Mouse (Mus musculus): Measurements from ENCODE around the gene Cog5. TPM values are rescaled to one million over a fixed set of nuclear protein-coding genes. Genes with fewer than 3 reads are reported as not detected.
A peak's percentile ranks its signal among the peaks of the same experiment; 100 is the strongest.

Gene Cog5
- polyA plus RNA-seq, 1 experiment from 2014 or later: 27.2 TPM

- 88% methylated on average over 4 of the region's 4 CpGs for WGBS
- no peak overlapping the region for H3K4me3 ChIP-seq
- no peak overlapping the region for H3K4me2 ChIP-seq (replicated peaks)
- H3K27ac ChIP-seq (replicated peaks): no peak overlapping the region
- 0 out of 2 replicates have a peak, but pooled peaks cover 5% of the 10 kb centered on the region for H3K4me1 ChIP-seq
- no peaks in the 10 kb centered on the region for H3K27me3 ChIP-seq
- H3K9me3 ChIP-seq: no peaks in the 10 kb centered on the region
- no peak for ATAC-seq (replicated peaks)
- H3K9ac ChIP-seq (replicated peaks): no peak overlapping the region
- H3K36me3 ChIP-seq: peaks cover 2% of the 10 kb centered on the region; the same call in 1 of the 2 replicates
Measured at GRCm38 (mm10) chr12:31955843-31956242, 301.2 kb downstream of the Cog5 start.

- peaks cover 18% of the 10 kb centered on the region for H3K4me1 ChIP-seq
- H3K36me3 ChIP-seq: peaks cover 5% of the 10 kb centered on the region; the same call in 1 of the 2 replicates
- no peak overlapping the region for H3K9ac ChIP-seq (replicated peaks)
- 79% methylated on average over 6 of the region's 6 CpGs for WGBS
- no peak overlapping the region for H3K4me3 ChIP-seq
- H3K9me3 ChIP-seq: no peaks in the 10 kb centered on the region
- H3K4me2 ChIP-seq (replicated peaks): no peak overlapping the region
- no peaks in the 10 kb centered on the region for H3K27me3 ChIP-seq
- peak; percentile 14; the same call in 1 of the 2 replicates for ATAC-seq (replicated peaks)
- H3K27ac ChIP-seq (replicated peaks): peak overlapping the region; percentile 36; the same call in 1 of the 2 replicates
Measured at GRCm38 (mm10) chr12:31964074-31964473, 309.4 kb downstream of the Cog5 start.

GRCm38 (mm10) chr12:31965517-31966212, 311.0 kb downstream of the Cog5 start:
- H3K36me3 ChIP-seq: peaks cover 5% of the 10 kb centered on the region; the same call in 1 of the 2 replicates
- H3K9ac ChIP-seq (replicated peaks): no peak overlapping the region
- no peak overlapping the region for H3K4me2 ChIP-seq (replicated peaks)
- peak overlapping the region; percentile 58 for H3K27ac ChIP-seq (replicated peaks)
- H3K4me3 ChIP-seq: no peak overlapping the region
- H3K27me3 ChIP-seq: no peaks in the 10 kb centered on the region
- ATAC-seq (replicated peaks): peak; percentile 55; the same call in 1 of the 2 replicates
- 73% methylated on average over 12 of the region's 12 CpGs for WGBS
- H3K4me1 ChIP-seq: peaks cover 18% of the 10 kb centered on the region
- H3K9me3 ChIP-seq: no peaks in the 10 kb centered on the region

- Histone ChIP-seq H3K27ac (replicated peaks) (peak overlapping the region; percentile 58; the same call in 1 of the 2 replicates), H3K9ac (replicated peaks) (no peak overlapping the region), H3K9me3 (no peaks in the 10 kb centered on the region), H3K4me1 (peaks cover 18% of the 10 kb centered on the region), H3K4me2 (replicated peaks) (no peak overlapping the region), H3K36me3 (peaks cover 5% of the 10 kb centered on the region; the same call in 1 of the 2 replicates), H3K27me3 (no peaks in the 10 kb centered on the region), H3K4me3 (no peak overlapping the region)
- no peak for ATAC-seq (replicated peaks)
- 83% methylated on average over 4 of the region's 4 CpGs for WGBS
Measured at GRCm38 (mm10) chr12:31966405-31966804, 311.7 kb downstream of the Cog5 start.

- Histone ChIP-seq H3K36me3 (peaks cover 5% of the 10 kb centered on the region; the same call in 1 of the 2 replicates), H3K4me1 (peaks cover 18% of the 10 kb centered on the region), H3K27ac (replicated peaks) (no peak overlapping the region), H3K27me3 (no peaks in the 10 kb centered on the region), H3K9me3 (no peaks in the 10 kb centered on the region), H3K4me2 (replicated peaks) (no peak overlapping the region), H3K4me3 (no peak overlapping the region), H3K9ac (replicated peaks) (no peak overlapping the region)
- 7% methylated on average over 2 of the region's 2 CpGs for WGBS
- ATAC-seq (replicated peaks): peak; percentile 22; the same call in 1 of the 2 replicates
Measured at GRCm38 (mm10) chr12:31967536-31967935, 312.9 kb downstream of the Cog5 start.

GRCm38 (mm10) chr12:31969111-31969510, 314.4 kb downstream of the Cog5 start:
- WGBS: 4% methylated on average over 1 of the region's 1 CpGs
- Histone ChIP-seq H3K4me2 (replicated peaks) (no peak overlapping the region), H3K4me3 (no peak overlapping the region), H3K9ac (replicated peaks) (no peak overlapping the region), H3K36me3 (peaks cover 5% of the 10 kb centered on the region; the same call in 1 of the 2 replicates), H3K4me1 (peaks cover 17% of the 10 kb centered on the region), H3K9me3 (no peaks in the 10 kb centered on the region), H3K27ac (replicated peaks) (no peak overlapping the region), H3K27me3 (no peaks in the 10 kb centered on the region)
- ATAC-seq (replicated peaks): no peak

- no peak overlapping the region for H3K4me3 ChIP-seq
- no peaks in the 10 kb centered on the region for H3K9me3 ChIP-seq
- no peaks in the 10 kb centered on the region for H3K36me3 ChIP-seq
- H3K4me1 ChIP-seq: peaks cover 6% of the 10 kb centered on the region; the same call in 1 of the 2 replicates
- no peak overlapping the region for H3K4me2 ChIP-seq (replicated peaks)
- no peak overlapping the region for H3K27ac ChIP-seq (replicated peaks)
- H3K27me3 ChIP-seq: no peaks in the 10 kb centered on the region
- WGBS: 86% methylated on average over 8 of the region's 8 CpGs
- no peak overlapping the region for H3K9ac ChIP-seq (replicated peaks)
- no peak for ATAC-seq (replicated peaks)
Measured at GRCm38 (mm10) chr12:31971547-31971946, 316.9 kb downstream of the Cog5 start.

- Histone ChIP-seq H3K4me1 (peaks cover 17% of the 10 kb centered on the region), H3K27me3 (no peaks in the 10 kb centered on the region), H3K36me3 (no peaks in the 10 kb centered on the region), H3K4me2 (replicated peaks) (no peak overlapping the region), H3K27ac (replicated peaks) (no peak overlapping the region; the same call in 1 of the 2 replicates), H3K9me3 (no peaks in the 10 kb centered on the region), H3K9ac (replicated peaks) (no peak overlapping the region), H3K4me3 (no peak overlapping the region)
- ATAC-seq (replicated peaks): peak; percentile 91
- WGBS: 33% methylated on average over 13 of the region's 13 CpGs
Measured at GRCm38 (mm10) chr12:31973473-31974172, 319.0 kb downstream of the Cog5 start.

- Histone ChIP-seq H3K9me3 (no peaks in the 10 kb centered on the region), H3K4me2 (replicated peaks) (no peak overlapping the region), H3K27ac (replicated peaks) (peak overlapping the region; percentile 43; the same call in 1 of the 2 replicates), H3K36me3 (no peaks in the 10 kb centered on the region), H3K9ac (replicated peaks) (no peak overlapping the region), H3K4me1 (peaks cover 17% of the 10 kb centered on the region), H3K27me3 (no peaks in the 10 kb centered on the region), H3K4me3 (no peak overlapping the region)
- no peak for ATAC-seq (replicated peaks)
- WGBS: 49% methylated on average over 7 of the region's 7 CpGs
Measured at GRCm38 (mm10) chr12:31976544-31976943, 321.9 kb downstream of the Cog5 start.

- no peak for ATAC-seq (replicated peaks)
- no peaks in the 10 kb centered on the region for H3K36me3 ChIP-seq
- H3K4me3 ChIP-seq: no peak overlapping the region
- H3K9me3 ChIP-seq: no peaks in the 10 kb centered on the region
- H3K27ac ChIP-seq (replicated peaks): no peak overlapping the region
- 65% methylated on average over 12 of the region's 12 CpGs for WGBS
- H3K27me3 ChIP-seq: no peaks in the 10 kb centered on the region
- H3K4me1 ChIP-seq: peaks cover 22% of the 10 kb centered on the region
- no peak overlapping the region for H3K9ac ChIP-seq (replicated peaks)
- no peak overlapping the region for H3K4me2 ChIP-seq (replicated peaks)
Measured at GRCm38 (mm10) chr12:31977613-31978195, 323.0 kb downstream of the Cog5 start.

- Histone ChIP-seq H3K4me1 (peaks cover 30% of the 10 kb centered on the region), H3K4me2 (replicated peaks) (0 out of 2 replicates have a peak overlapping the region, but pooled peaks have one; percentile 6), H3K4me3 (no peak overlapping the region), H3K9me3 (no peaks in the 10 kb centered on the region), H3K9ac (replicated peaks) (no peak overlapping the region), H3K36me3 (no peaks in the 10 kb centered on the region), H3K27ac (replicated peaks) (peak overlapping the region; percentile 73), H3K27me3 (no peaks in the 10 kb centered on the region)
- 31% methylated on average over 7 of the region's 7 CpGs for WGBS
- ATAC-seq (replicated peaks): peak; percentile 80
Measured at GRCm38 (mm10) chr12:31983238-31983637, 328.6 kb downstream of the Cog5 start.

- Histone ChIP-seq H3K27ac (replicated peaks) (peak overlapping the region; percentile 83), H3K9ac (replicated peaks) (no peak overlapping the region), H3K4me3 (no peak overlapping the region), H3K36me3 (no peaks in the 10 kb centered on the region), H3K4me2 (replicated peaks) (no peak overlapping the region), H3K27me3 (no peaks in the 10 kb centered on the region), H3K9me3 (no peaks in the 10 kb centered on the region), H3K4me1 (peaks cover 30% of the 10 kb centered on the region)
- WGBS: 36% methylated on average over 6 of the region's 6 CpGs
- ATAC-seq (replicated peaks): peak; percentile 39
Measured at GRCm38 (mm10) chr12:31983769-31984168, 329.1 kb downstream of the Cog5 start.

Measured in forebrain, embryonic 15.5 days (tissue).